Mouse (Mus musculus): ENCODE measurements around the gene Abca4.

Abca4 gene

DNA sequence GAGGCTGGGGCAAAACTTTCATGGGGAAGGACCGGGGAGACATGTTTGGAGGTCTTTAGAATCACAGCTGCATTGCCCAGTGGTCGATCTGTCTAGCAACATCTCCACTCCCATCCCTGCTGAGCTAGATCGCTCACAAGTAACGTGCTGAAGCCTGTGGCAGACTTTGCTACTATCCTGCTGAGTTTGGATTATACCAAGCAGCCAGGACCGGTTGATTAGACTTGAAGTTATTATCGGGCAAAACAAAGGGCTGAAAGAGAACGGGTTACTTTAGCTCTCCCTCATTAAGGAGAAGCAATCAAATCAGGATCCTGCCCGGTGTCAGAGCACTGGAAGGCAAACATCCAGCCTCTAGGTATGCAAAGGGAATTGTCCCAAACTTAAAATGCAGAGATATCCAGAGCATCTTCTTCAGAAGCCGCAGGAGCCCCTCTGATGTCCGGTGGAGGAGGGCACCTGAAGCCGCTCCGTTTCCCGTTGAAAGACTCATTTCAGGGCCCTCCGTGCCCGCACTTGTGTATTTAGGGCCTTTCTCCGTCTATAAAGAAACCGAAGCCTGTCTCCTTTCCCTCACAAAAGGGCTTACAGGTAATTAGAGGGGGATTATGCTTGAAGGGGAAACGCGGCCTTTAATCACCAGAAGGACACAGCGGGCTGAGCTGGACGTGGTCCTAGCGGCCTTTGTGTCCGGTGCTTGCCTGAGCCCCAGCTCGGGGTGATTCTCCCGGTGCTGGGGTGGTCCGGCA is at the start of gene Abca4:
TSS of gene Abca4 (plus strand) at position 645 of the 749 bp plus-strand sequence.
- DNase-seq, result peak in 1 of 2 experiments; percentile 11

DNA sequence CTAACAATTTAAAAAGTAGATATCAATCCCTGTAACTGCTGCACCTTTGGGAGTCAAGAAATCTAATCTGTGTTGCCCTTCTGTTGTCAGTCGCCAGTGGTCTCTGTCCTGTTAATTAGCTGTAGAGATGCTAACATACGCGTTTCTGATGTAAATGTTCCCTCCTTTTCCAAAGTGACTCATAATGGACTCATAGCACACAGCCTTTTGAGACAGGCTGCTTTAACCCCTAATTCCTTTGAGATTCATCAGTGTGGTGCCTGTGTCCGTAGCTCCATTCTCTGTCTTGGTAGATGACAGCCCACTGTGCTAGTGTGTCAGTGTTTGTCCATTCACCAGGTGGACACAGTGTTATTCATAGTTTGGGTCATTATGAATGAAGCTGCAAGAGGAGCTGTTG is 49.1 kb upstream of the Abca4 start:
- DNase-seq, result no peak

DNA sequence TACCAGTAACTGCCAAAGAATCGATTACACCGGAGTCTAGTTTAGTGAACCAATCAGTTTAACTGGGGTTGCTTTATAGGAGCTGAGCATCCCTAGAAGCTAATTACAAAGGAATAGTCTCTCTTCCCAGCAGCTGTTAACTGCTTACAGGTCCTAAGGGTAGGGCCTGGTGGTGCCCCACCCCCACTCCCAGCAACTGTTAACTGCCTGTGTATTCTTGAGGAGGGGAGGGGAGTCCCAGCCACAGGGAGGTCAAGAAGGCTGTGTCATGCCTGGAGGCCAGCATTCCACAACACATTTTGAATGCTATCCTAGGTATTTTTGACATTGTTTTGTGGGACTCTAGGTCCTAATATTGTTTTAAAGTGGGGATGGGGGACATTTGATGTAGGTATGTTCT is 44.3 kb upstream of the Abca4 start:
- no peak for DNase-seq

DNA sequence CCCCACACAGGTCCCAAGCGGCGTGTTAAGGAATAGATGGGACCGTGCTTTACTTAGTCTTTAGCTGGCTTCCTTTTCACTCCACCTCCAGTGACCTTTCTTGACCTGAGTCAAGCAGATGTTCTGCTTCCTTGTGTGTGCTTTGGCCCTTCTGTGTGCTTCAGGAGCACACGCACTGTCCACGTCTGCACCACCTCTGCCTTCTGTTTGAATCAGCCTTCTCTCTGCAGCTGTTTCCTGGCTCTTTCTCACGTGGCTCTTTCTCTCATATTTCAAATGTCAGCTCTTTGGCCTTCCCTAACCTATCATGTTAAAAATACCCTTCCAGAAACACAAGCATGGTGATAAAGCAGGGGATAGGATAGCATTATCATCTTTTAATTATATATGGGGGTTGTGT is 42.7 kb upstream of the Abca4 start:
- DNase-seq, result no peak

DNA sequence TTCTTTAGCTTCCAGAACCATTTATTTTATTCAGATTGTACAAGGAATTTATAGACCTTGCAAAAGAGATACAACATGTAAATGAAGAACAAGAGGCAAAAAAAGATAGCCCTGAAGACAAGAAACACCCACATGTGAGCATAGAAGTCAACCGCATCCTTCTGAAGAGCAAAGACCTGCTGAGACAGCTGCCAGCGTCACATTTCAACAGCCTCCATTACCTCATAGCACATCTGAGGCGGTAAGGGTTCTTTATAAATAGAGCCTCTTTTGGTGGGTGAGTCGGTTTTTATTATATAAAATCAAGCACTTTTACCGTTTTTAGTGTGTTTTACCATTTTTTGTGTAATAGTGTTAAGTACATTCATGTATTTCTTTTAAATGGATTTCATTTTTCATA is 34.4 kb upstream of the Abca4 start:
- DNase-seq, result no peak

DNA sequence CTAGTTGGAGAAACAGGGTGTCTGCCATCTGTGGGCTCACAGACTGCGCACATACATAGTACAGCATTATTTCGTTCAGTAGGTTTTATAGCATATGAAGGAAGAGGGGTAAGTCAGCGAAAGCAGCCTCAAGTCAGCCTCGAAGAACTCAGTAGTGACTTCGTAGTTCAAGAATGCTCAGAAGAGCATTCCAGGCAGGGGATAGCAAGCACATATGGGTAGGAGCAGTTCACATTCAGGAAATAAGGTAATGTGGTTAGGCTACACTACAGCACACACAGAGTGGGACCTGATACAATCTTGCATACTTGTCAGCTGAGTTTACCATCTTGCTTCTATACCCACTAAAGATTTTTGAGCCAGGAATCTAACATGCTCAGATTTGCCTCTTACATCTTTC is 34.0 kb upstream of the Abca4 start:
- no peak for DNase-seq

DNA sequence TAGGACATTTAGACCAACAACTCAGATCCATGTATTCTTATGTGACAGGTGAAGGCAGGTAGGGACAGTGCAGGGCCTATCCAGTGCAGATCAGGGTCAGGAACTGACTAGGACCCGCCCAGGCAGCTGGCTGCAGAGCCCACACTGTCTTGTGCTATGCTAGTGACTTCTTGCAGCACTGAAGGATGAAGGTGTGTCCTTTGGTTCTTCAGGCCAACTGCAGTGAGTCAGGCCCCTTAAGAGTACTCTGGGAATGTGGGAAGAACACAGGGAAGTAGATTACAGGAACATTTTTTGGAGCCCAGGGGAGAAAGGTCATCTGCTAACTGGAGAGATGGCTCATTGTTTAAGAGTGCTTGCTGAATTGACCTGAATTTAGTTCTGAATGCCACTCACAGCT is 31.8 kb upstream of the Abca4 start:
- DNase-seq, result no peak

DNA sequence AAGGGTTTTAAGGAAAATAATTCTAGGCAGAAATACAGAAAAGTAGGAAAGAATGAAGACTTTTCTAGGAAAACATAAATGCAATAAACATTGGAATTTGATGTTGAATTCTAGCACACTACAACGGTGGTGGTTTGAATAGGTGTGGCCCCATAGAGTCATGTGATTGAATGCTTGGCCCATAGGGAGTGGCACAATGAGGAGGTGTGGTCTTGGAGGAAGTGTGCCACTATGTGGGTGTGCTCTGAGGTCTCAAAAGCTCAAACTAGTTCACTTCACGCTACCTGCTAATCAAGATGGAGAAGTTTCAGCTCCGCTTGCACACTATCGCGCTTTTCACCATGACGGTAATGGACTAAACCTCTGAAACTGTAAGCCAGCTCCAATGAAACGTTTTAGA is 25.8 kb upstream of the Abca4 start:
- DNase-seq, result no peak

DNA sequence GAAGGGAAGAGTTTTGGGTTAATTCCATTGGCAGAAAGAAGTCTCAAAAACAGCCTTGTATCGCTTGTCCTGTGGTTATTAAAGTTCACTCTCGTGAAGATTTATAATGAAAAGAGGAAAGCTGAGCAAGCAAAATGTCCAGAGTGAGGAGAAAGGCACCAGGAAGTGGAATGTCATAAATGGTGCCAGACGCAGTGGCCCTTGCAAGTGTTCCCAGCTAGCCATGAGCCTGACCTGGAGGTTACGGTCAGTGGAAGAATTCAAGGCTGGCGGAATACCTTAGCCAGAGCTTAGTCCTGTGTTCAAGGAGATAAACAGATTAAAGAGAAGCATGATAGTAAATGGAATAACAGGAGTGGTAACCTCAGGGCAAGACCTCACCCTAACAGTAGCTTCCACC is 25.1 kb upstream of the Abca4 start:
- no peak for DNase-seq

DNA sequence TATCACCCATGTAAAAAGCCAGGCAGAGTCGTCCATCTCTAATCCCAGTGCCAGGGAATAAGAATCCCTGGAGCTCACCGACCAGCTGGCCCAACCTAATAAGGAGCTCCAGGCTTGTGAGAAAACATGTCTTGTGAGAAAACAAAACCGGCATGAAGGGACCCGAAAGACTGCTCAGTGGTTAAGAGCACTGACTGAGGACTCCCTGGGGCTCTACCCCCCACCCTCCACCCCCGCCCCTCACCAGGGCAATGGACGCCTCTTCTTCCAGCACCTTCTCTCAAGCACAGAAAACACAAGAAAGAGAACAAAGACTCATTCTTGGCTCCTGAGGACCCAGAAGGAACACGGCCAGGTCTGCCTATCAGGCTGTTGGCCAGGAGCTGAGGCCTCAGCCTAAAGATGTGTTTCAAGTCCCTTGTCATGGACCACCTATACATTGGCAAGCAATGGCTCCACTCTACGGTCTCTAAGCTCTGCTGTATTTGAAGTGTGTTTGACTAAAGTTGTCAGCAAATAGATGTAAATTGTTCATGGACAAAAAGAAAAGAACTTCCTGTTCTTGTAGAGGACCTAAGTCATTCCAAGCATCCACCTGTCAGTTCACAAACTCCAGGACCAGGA is 23.1 kb upstream of the Abca4 start:
- no peak for DNase-seq

DNA sequence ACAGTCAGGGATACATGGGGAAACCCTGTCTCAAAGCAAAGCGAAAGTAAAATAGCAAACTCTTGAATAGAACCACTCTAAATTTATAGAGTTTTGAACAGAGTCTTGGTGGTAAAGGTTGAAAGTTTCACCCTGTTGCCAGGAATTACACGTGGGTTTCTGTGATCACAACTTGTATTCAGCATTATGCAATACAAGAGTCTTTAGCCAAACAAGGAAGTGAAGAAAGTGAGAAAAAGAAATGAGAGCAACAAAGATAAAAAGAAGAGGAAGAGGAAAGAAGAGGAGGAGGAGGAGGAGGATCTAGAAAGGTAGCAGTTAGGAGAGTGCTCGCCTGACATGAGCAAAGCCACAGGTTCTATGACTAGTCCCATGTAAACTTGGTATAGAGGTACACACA is 21.9 kb upstream of the Abca4 start:
- no peak for DNase-seq

DNA sequence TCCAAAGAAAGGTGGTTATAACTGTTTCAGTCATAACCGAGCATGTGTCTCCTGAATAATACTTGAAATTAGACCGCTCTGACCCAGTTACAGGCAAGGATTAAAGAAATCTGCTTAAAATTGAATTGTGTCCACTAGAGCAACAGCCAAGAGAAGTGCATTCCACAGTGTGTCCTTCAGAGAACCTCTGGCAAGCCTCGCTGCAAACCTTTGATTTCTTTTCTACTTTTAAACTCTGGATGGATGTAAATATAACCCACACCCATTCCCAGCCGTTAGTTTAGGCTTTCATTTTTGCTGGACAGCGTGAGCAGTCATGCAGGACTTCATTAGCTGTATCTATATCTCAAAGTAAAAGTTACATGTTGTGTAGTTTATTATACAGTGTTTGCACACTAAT is 17.6 kb upstream of the Abca4 start:
- DNase-seq, result no peak

DNA sequence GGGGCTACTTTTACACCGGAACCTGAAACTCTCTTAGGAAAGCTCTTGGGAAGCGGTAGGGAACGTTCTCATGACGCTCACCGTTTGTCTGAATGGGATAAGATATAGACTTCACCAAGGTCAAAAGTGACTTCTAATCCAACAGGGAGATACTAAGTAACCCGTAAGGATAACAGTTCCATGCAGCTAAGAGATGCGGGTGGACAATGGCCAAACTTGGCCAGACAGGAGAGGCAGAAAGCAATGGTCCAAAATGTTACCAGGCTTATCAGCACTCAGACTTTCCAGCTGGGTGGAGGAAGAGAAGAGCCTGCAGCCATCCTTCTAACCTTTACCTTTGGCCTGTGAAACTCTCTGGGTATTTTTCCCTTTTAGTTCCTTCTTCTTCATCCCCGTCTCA is 16.5 kb upstream of the Abca4 start:
- DNase-seq, result no peak

DNA sequence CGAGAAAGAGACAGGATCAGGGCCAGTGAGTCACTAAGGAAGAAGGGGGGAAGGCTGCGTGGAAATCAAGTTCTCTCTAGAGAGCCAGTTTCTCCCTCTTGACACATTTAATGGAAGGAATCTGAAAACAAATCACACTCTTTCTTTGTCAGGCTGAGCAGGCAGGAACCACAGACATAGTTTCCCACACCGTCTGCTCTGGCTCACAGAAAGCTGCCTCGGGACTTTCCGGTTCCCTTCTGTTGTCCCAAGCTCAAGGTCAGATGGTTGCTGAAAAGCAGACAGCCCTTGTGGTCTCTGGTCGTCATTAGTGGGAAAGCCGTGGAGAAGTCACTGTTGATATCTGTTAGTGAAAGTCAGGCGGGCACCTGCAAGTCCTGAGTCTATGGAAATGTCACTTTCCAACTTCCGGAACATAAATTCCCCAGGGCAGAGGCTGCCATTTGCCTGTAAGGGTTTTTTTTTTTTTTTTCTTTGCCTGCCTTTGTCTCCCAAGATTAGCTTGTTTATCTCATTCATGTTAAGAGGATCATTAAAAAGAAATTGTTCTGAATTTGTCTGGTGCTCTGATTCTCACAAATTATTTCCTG is 10.9 kb upstream of the Abca4 start:
- no peak for DNase-seq

DNA sequence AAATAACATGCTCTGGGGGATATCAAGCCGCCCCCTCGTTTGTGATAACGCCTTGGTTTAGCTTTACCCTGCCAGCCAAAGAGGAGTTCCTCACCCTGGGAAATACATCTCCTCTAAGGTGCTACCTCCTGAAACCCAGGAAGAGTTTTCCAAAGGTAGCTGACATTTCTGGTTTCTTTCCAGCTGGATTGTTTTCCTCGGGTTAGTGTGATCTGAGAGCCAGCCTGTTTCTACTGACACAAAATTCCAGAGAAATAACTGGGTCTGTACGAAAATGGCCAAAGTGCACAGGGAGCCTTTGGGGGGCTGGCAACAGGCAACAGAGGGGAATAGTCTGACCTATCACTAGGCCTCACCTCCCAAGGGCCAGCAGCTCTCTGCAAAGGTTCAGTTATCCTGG is 10.0 kb upstream of the Abca4 start:
- DNase-seq, result no peak

DNA sequence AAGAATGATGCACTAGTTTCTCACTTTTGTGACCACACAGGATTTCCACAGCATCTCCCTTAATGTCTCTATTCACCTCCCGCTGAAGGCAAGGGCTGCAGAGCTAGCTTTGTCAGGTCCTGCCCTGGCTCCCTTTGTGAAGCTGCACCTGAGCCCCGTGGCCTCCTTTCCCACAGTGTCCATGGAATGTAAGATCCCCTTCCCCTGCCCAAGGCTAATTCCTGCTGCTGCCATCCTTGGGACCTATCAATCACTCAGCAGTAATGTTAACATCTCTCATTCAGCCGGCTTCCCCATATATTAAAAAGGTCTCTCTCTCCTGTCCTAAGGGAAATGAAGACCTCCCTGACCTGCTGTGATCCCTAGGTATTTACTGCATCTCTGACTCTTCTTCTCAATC is 9.2 kb upstream of the Abca4 start:
- DNase-seq, result no peak

DNA sequence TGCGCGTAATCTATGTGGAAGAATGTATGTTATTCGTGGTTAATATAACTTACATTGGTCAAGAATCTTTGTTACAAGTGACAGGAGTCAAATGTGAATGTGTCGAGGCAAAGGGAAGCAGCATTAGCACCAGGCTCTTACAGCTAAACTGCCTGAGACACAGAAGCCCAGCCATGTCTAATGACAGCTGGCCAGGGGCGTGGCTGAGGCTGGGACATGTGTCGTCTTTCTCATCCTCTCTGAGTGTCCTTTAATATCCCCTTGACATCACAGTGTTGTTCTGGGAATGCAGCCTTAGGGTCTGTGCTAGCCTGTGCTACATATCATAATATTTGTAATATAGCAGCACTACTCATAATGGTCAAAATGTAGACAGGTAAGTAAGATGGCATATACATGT is 3.7 kb upstream of the Abca4 start:
- DNase-seq, result no peak

DNA sequence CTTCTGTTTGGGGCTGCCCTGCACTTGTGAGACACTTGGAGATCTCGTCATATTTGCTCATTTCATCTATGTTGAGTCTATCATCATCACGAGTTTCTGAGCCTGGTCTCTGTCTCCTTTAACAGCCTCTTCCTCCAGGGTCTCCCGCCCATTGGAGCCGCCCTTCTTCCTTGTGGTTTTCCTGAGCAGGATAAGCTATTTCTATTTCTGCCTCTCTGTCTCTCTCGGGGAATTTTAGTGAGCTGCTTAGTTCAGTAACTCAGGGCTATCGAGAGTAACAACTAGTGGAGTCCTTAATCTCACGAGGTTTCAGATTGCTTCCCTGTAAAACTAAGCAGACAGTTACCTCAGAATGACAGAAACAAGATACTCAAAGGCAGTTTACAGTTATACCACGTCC is 1.1 kb upstream of the Abca4 start:
- no peak for DNase-seq

DNA sequence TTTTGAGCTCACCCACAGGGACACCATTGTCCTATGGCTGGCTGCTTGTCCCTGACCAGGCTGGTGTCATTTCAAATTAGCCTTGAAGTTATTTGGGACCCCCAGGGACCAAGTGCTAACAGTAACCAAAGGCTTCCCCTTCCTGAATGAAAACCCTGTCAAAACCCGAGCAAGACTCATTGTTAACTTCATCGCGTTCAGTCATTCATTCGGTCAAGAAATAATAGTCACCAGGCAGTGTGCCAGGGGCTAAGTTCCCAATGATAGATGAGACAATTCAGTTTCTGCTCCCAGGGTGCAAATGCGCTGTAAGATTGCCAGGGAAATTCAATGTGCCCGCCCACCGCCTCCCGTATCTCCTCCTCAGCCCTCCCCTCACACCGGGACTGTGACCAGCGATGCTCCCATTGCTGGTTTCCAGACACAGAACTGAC is 2.0 kb downstream of the Abca4 start:
- DNase-seq, result no peak

DNA sequence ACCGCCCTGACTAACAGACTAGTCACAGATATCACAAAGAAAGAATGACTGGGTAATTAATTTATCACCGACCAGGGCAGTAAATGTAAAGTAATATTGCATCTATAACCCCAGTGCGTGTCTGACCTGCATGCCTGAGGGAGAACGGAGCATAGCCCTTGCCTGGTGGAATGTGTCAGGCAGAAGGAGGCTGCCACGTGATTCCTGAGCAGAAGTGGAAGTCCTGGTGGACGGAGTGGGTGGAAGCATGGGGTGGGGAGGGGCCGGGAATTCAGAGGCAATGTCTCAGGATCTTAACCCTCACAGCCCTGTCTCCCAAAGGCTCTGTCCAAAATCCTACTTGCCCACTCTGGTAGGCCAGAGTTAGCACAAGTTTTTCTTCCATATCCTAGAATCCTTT is 3.2 kb downstream of the Abca4 start:
- no peak for DNase-seq

DNA sequence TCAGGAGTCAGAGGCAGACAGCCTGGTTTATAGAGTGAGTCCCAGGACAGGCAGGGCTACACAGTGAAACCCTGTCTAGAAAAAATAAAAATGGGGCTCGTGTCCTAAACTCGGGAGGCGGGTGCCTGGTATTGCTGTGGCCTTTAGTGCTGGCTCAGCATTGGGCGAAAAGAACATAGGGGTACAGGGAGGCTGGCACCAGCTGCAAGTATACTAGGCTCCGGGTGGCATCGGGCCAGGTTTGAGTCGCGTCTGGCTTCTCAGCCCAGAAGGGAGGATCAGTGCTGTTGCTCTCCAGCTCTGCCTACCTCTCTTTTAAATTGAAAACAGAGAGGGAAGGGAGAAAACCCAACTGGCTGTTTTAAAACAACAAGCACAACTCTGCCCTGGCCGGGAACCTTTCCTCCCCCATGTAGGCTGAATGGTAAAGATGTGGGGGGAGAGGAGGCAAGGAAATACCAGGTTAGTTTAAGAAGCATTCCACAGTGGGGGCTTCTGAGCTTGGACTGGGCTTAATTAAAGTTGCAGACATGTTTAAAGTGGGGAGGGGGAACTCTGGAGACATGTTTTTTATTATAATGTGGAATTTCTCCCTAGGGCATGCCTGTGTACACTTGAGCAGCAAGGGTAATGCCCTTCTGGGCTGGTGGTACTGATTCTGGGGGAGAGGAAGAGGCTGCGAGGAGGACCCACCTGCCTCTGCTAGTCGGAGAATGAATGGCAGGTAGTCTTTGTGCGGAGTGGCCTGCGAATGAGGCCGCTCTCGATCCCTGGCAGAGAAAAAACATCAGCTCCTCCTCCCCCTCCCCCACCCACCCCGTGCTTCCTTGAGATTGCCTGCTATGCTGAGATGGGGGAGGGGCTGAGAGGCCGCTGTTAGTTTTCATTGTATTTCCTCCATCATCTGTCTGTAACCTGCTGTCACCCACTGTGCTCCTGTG is 3.9 kb downstream of the Abca4 start:
- peak; percentile 34 to 40 for DNase-seq

DNA sequence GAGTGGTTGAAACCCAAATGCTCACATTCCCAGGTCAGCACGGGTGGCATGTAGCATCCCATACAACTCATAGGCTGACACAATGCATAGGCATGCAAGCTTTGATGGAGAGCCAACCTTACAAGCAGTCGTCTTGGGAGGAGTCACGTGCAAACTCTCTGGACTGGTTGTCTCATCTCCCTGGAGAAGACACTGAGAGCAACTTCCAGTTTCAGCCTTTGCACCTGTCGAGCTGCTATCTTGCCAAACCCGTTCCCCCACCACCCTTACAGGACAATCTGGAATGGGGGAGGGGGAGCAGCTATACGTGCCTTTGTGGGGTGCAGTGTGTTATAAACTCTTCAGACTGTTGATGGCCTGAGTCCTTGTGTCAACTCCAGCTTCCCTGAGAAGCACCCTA is 4.9 kb downstream of the Abca4 start:
- no peak for DNase-seq

DNA sequence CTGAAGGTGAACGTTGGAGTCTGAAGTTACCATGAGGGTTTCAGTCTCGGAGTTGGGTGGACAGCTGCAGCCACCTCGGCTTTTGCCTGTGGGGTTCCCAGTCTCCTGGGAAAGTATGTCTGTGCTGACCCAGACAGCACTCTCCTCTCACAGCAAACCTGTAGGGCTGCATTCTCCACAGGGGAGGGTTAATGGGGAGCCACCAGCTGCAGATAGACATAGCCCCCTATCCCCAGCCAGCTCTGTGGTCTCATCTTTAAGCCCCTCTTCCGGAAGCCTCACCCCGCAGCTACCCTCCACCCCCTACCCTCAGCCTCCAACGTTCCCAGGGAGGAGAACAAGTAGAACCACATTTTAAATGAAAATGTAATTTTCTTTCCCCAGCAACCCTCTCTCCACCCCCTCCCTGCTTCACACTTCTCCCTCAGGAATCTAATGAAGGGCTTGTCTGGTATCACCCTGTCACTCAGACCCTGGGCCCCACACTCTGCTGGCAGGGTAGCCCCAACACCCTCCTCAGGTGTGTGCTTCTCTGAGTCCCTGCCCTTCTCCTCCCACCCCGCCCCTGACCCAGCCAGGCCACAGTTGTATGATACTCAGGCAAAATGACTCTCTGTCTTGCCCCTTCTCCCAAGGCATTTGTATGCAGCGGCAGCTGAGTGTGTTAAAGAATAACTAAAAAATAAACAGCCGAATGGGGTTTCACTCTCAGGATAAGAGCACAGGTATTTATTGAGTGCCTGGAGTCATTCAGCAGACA is 14.4 kb downstream of the Abca4 start:
- no peak for DNase-seq
